Mouse (Mus musculus) heart, postnatal 0 days (tissue): ENCODE data around the gene Tef.

Experiments used
- CTCF ChIP-seq: IDR thresholded peaks from 2 replicates; pipeline ENCODE4 v1.5.1; 2016; ENCODE audit warnings: antibody characterized with exemption, control low read depth, low read depth
- EP300 ChIP-seq: IDR thresholded peaks from 2 replicates; pipeline ENCODE4 v1.6.1; 2016; ENCODE audit warnings: antibody characterized with exemption, low read depth

DNA sequence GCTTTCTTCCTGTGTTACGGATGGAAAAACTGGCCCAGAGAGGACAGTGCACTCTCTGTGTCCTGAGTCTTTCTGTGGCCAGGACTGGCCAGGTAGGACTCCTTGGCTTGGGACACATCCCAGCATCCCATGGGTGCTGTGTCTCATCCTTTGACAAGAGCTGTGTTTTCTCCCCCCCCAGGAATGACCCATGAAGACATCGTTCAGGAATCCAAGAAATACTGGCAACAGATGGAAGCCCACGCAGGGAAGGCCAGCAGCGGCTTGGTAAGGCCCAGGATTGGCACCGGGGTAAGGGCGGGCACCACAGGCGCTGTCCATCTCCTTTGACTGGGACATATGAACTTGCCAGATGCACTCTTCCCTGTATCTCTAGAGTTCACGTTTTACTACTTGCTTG is 16.5 kb upstream of the Tef start:
- TF ChIP-seq EP300, result no peak
- no peak for TF ChIP-seq CTCF
